Mouse (Mus musculus) heart, embryonic 12.5 days (tissue): Measurements from ENCODE around the gene Zc3h7b. TPM values are rescaled to one million over a fixed set of nuclear protein-coding genes. Genes with fewer than 3 reads are reported as not detected.
A peak's percentile ranks its signal among the peaks of the same experiment; 100 is the strongest.

Experiments used
- ATAC-seq: fragments of 200-750 bp; cut with Nextera tagmentation; 2 replicates; pipeline ENCODE4 v1.8.0; 2017; ENCODE audit warnings: moderate TSS enrichment, moderate library complexity; ENCODE audit not compliant: insufficient number of reproducible peaks, low FRiP score
- H3K27ac ChIP-seq: fragments of 300-500 bp; sonication (generic); 2 replicates; pipeline ENCODE4 v1.5.1; 2016; ENCODE audit warnings: mild to moderate bottlenecking, moderate library complexity; ENCODE audit not compliant: poor library complexity, severe bottlenecking
- H3K27me3 ChIP-seq: fragments of 300-500 bp; sonication (generic); replicated peaks from 2 replicates; pipeline ENCODE4 v1.6.1; 2016; ENCODE audit warnings: mild to moderate bottlenecking, moderate library complexity
- H3K36me3 ChIP-seq: fragments of 300-500 bp; sonication (generic); 2 replicates; pipeline ENCODE4 v1.6.1; 2016; ENCODE audit warnings: mild to moderate bottlenecking, moderate library complexity
- H3K4me1 ChIP-seq: fragments of 300-500 bp; sonication (generic); replicated peaks from 2 replicates; pipeline ENCODE4 v1.6.1; 2016; ENCODE audit warnings: mild to moderate bottlenecking
- H3K4me2 ChIP-seq: fragments of 300-500 bp; sonication (generic); 2 replicates; pipeline ENCODE4 v1.6.1; 2016; ENCODE audit warnings: mild to moderate bottlenecking, moderate library complexity
- H3K4me3 ChIP-seq: fragments of 300-500 bp; sonication (generic); 2 replicates; pipeline ENCODE4 v1.5.1; 2016; ENCODE audit warnings: mild to moderate bottlenecking
- H3K9ac ChIP-seq: fragments of 300-500 bp; sonication (generic); 2 replicates; pipeline ENCODE4 v1.6.1; 2016; ENCODE audit warnings: mild to moderate bottlenecking, moderate library complexity
- H3K9me3 ChIP-seq: fragments of 300-500 bp; sonication (generic); replicated peaks from 2 replicates; pipeline ENCODE4 v1.6.1; 2016; ENCODE audit warnings: mild to moderate bottlenecking, moderate library complexity
- WGBS: fragments of 180-500 bp; shearing (Covaris S2); methylation state at CpG from one replicate; pipeline ENCODE4 v1.1.7; 2016; 5-methylcytosine and 5-hydroxymethylcytosine counted together
- polyA plus RNA-seq: library from polyadenylated mRNA; unstranded; fragments of >200 nt; fragmentation: Nextera tagmentation; extraction: Ambion mirVana; gene quantifications from 2 replicates; pipeline ENCODE4 v1.2.1, GENCODE M21; 2016

The Zc3h7b gene
- polyA plus RNA-seq, 1 experiment from 2014 or later: 27.4 TPM

- no peak overlapping the region for H3K4me2 ChIP-seq
- ATAC-seq: no peak
- WGBS: 88% methylated on average over 3 of the region's 3 CpGs
- H3K9ac ChIP-seq: no peak overlapping the region
- peaks cover 74% of the 10 kb centered on the region for H3K36me3 ChIP-seq
- H3K9me3 ChIP-seq: no peaks in the 10 kb centered on the region
- H3K27ac ChIP-seq: no peak overlapping the region
- H3K4me3 ChIP-seq: no peak overlapping the region
- no peaks in the 10 kb centered on the region for H3K4me1 ChIP-seq
- H3K27me3 ChIP-seq: no peaks in the 10 kb centered on the region
These were observed 73.5 kb downstream of the Zc3h7b start for GRCm38 (mm10) chr15:81818404-81818803.

GRCm38 (mm10) chr15:81822631-81823030 is 77.8 kb downstream of the Zc3h7b start:
- Histone ChIP-seq H3K9ac (no peak overlapping the region), H3K9me3 (no peaks in the 10 kb centered on the region), H3K4me1 (no peaks in the 10 kb centered on the region), H3K4me2 (no peak overlapping the region), H3K36me3 (peaks cover 83% of the 10 kb centered on the region), H3K27ac (no peak overlapping the region), H3K27me3 (no peaks in the 10 kb centered on the region), H3K4me3 (no peak overlapping the region)
- WGBS: 79% methylated on average over 3 of the region's 3 CpGs
- ATAC-seq: no peak

GRCm38 (mm10) chr15:81824832-81825231 is 80.0 kb downstream of the Zc3h7b start:
- peaks cover 68% of the 10 kb centered on the region for H3K36me3 ChIP-seq
- WGBS: 88% methylated on average over 3 of the region's 3 CpGs

DNA sequence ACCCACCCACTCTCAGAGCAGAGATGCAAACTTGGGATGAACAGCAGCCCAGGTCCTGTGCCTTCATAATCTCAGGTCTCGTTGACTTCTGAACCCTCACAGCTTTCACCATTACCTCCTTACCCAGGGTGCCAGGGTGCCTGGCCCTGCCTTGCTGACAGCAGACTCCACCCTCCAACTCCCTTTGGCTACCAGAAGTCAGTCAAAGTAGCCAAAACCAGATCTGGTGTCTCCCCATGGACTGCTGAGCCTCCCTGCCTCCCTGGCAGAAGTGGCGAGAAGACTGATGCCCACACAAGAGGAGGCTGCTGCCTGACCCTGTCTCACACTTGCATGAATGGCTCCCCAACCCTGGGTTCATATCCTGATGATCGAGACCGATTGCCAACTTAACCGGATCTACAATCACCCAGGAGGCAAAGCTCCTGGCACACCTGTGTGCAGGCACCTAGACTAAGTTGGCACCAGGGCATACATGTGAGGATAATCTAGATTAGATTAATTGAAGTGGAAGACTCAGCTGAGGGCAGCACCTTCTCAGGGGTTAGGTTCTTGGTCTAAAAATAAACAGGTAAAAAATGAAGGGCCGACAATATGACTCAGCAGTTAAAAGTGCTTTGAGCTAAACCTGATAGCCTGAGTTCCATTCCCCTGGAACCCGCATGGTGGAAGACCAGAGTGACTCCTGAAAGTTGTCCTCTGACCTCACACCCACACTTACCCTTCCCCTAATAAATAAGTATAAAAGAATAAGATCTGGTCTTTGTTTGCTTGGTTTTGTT is 83.8 kb downstream of the Zc3h7b start:
- Histone ChIP-seq H3K27ac (no peak overlapping the region), H3K4me2 (no peak overlapping the region), H3K9ac (no peak overlapping the region), H3K27me3 (no peaks in the 10 kb centered on the region), H3K36me3 (peaks cover 35% of the 10 kb centered on the region), H3K4me3 (no peak overlapping the region), H3K9me3 (no peaks in the 10 kb centered on the region), H3K4me1 (peaks cover 6% of the 10 kb centered on the region; the same call in 1 of the 2 replicates)
- WGBS: 70% methylated on average over 7 of the region's 7 CpGs
- ATAC-seq: no peak

More at GRCm38 (mm10) chr15:81824832-81825231, 80.0 kb downstream of the Zc3h7b start:
- H3K27me3 ChIP-seq: no peaks in the 10 kb centered on the region
- H3K4me3 ChIP-seq: no peak overlapping the region
- H3K4me1 ChIP-seq: peaks cover 2% of the 10 kb centered on the region; the same call in 1 of the 2 replicates
- H3K9me3 ChIP-seq: no peaks in the 10 kb centered on the region
- no peak for ATAC-seq
- H3K4me2 ChIP-seq: no peak overlapping the region
- no peak overlapping the region for H3K27ac ChIP-seq
- no peak overlapping the region for H3K9ac ChIP-seq

DNA sequence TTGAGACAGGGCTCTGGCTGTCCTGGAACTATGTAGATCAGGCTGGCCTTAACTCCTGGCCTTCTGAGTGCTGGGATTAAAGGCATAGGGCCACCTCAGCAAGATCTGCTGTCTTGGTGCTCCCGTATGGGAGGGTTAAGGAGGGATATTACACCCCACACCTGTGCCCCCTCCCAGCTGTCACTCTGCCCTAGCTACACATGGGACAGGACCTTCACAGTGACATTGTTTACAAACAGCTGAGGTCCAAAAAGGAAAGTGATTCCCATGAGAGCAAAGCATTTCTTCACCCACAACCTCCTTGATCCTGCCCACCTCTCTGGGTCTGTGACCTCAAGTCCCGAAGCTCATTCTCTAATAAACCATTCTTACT is 84.3 kb downstream of the Zc3h7b start:
- H3K27me3 ChIP-seq: no peaks in the 10 kb centered on the region
- no peak overlapping the region for H3K27ac ChIP-seq
- H3K9me3 ChIP-seq: no peaks in the 10 kb centered on the region
- no peak for ATAC-seq
- H3K4me2 ChIP-seq: no peak overlapping the region
- peaks cover 11% of the 10 kb centered on the region for H3K4me1 ChIP-seq
- WGBS: 63% methylated on average over 2 of the region's 2 CpGs
- H3K9ac ChIP-seq: no peak overlapping the region
- peaks cover 29% of the 10 kb centered on the region for H3K36me3 ChIP-seq
- H3K4me3 ChIP-seq: no peak overlapping the region

DNA sequence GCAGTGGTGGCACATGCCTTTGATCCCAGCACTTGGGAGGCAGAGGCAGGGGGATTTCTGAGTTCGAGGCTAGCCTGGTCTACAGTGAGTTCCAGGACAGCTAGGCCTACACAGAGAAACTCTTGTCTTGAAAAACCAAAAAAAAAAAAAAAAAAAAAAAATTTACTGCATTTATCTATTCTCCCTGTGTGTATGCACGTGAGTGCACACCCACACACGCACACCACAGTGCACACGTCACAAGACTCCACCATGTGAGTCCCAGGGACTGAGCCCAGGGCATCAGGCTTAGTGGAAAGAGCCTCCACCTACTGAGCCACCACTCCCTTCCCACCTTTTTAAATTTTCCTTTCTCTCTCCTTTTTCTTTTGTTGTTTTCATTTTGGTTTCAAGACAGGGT is 85.7 kb downstream of the Zc3h7b start:
- H3K4me2 ChIP-seq: no peak overlapping the region
- no peak overlapping the region for H3K27ac ChIP-seq
- no peak for ATAC-seq
- no peak overlapping the region for H3K4me3 ChIP-seq
- no peaks in the 10 kb centered on the region for H3K27me3 ChIP-seq
- H3K9ac ChIP-seq: no peak overlapping the region
- peaks cover 17% of the 10 kb centered on the region for H3K4me1 ChIP-seq
- peaks cover 16% of the 10 kb centered on the region for H3K36me3 ChIP-seq
- H3K9me3 ChIP-seq: no peaks in the 10 kb centered on the region
- 83% methylated on average over 4 of the region's 4 CpGs for WGBS

GRCm38 (mm10) chr15:81831136-81831825 is 86.4 kb downstream of the Zc3h7b start:
- Histone ChIP-seq H3K9me3 (no peaks in the 10 kb centered on the region), H3K27me3 (no peaks in the 10 kb centered on the region), H3K27ac (no peak overlapping the region), H3K36me3 (peaks cover 9% of the 10 kb centered on the region; the same call in 1 of the 2 replicates), H3K4me1 (peaks cover 24% of the 10 kb centered on the region), H3K4me3 (no peak overlapping the region), H3K4me2 (peak overlapping the region; percentile 27), H3K9ac (no peak overlapping the region)
- WGBS: 14% methylated on average over 24 of the region's 24 CpGs
- ATAC-seq: peak; percentile 85

DNA sequence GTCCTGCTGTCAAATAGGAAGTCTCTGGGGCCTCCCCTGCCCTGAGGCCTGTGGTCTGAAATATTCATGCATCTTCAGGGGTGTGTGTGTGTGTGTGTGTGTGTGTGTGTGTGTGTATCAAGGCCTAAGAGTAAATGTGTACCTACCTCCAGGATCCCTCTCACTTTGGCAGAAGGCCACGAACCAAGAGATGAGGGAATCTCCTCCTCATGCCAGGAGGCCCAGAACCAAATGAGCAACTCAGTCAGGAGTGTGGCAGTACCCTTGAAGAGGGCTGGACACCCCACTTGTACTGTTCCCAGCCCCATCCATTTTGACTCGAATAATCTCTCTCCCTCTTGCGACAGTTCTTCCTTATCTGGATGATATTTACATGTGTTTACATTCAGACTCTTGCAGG is 87.4 kb downstream of the Zc3h7b start:
- no peak for ATAC-seq
- WGBS: 81% methylated on average over 3 of the region's 3 CpGs
- Histone ChIP-seq H3K36me3 (peaks cover 7% of the 10 kb centered on the region; the same call in 1 of the 2 replicates), H3K4me3 (no peak overlapping the region), H3K4me1 (peaks cover 32% of the 10 kb centered on the region), H3K9ac (no peak overlapping the region), H3K27me3 (no peaks in the 10 kb centered on the region), H3K4me2 (no peak overlapping the region), H3K27ac (no peak overlapping the region), H3K9me3 (no peaks in the 10 kb centered on the region)

GRCm38 (mm10) chr15:81833481-81833880 is 88.6 kb downstream of the Zc3h7b start:
- H3K4me2 ChIP-seq: no peak overlapping the region
- H3K27ac ChIP-seq: no peak overlapping the region
- H3K4me3 ChIP-seq: no peak overlapping the region
- 80% methylated on average over 4 of the region's 4 CpGs for WGBS
- 0 out of 2 replicates have a peak, but pooled peaks cover under 1% of the 10 kb centered on the region for H3K36me3 ChIP-seq
- no peak overlapping the region for H3K9ac ChIP-seq
- no peaks in the 10 kb centered on the region for H3K27me3 ChIP-seq
- peaks cover 31% of the 10 kb centered on the region for H3K4me1 ChIP-seq
- no peak for ATAC-seq
- no peaks in the 10 kb centered on the region for H3K9me3 ChIP-seq

- Histone ChIP-seq H3K9me3 (no peaks in the 10 kb centered on the region), H3K36me3 (no peaks in the 10 kb centered on the region), H3K4me3 (no peak overlapping the region), H3K4me1 (peaks cover 38% of the 10 kb centered on the region), H3K27me3 (no peaks in the 10 kb centered on the region), H3K4me2 (no peak overlapping the region), H3K9ac (0 out of 2 replicates have a peak overlapping the region, but pooled peaks have one; percentile 3), H3K27ac (no peak overlapping the region)
- no peak for ATAC-seq
- WGBS: 42% methylated on average over 3 of the region's 3 CpGs
These were observed 89.4 kb downstream of the Zc3h7b start for GRCm38 (mm10) chr15:81834171-81834841.
